Mouse (Mus musculus) forelimb bud, embryonic 11.5 days (tissue): ENCODE data around the gene Adam6a.
"Not testable (repeated sequence)": the region's sequence is repeated elsewhere in the genome, so short reads cannot be mapped to it uniquely, and the experiment has no call there.

Experiments used
- DNase-seq: peaks from one replicate; pipeline ENCODE4 v3.0.0-alpha.2; 2012; ENCODE audit warnings: low read depth, low spot score

Gene Adam6a

GRCm38 (mm10) chr12:113543608-113544007 is at the start of gene Adam6a:
Adam6a (plus strand) TSS chr12:113543908.
- DNase-seq, result not testable (repeated sequence)

GRCm38 (mm10) chr12:113525901-113526300 is 17.8 kb upstream of the Adam6a start:
- no peak for DNase-seq

GRCm38 (mm10) chr12:113578241-113578640 is 34.5 kb downstream of the Adam6a start:
- peak; percentile 6 for DNase-seq

GRCm38 (mm10) chr12:113588001-113588400 is 44.3 kb downstream of the Adam6a start:
- no peak for DNase-seq
